Mouse (Mus musculus) adrenal gland, postnatal 4 days (tissue): ENCODE measurements around the gene Polr3b. TPM values are rescaled to one million over a fixed set of nuclear protein-coding genes. Genes with fewer than 3 reads are reported as not detected.

Source experiments
- DNase-seq, 2 experiments: peaks; one replicate each; pipeline ENCODE4 v3.0.0; 2021 to 2022; ENCODE audit warnings: low spot score in 2 of 2, mixed read lengths in 2 of 2
- total RNA-seq, 2 experiments: library from RNA; stranded (reverse); gene quantifications; 2 replicates each; pipeline ENCODE4 v1.2.3; 2021

Gene Polr3b
- total RNA-seq, 2 experiments from 2014 or later, result 28.5 to 31.6 TPM

- no peak for DNase-seq
Observed at GRCm38 (mm10) chr10:84658088-84658848, 36.2 kb downstream of the Polr3b start.

- no peak for DNase-seq
Observed at GRCm38 (mm10) chr10:84659281-84659680, 37.2 kb downstream of the Polr3b start.

GRCm38 (mm10) chr10:84662138-84662537, 40.0 kb downstream of the Polr3b start:
- DNase-seq, result no peak

- DNase-seq, result no peak
Observed at GRCm38 (mm10) chr10:84665713-84666260, 43.7 kb downstream of the Polr3b start.

- no peak for DNase-seq
Observed at GRCm38 (mm10) chr10:84675653-84676052, 53.6 kb downstream of the Polr3b start.

- no peak for DNase-seq
Observed at GRCm38 (mm10) chr10:84676511-84676910, 54.4 kb downstream of the Polr3b start.

- DNase-seq, result no peak
Observed at GRCm38 (mm10) chr10:84677871-84678270, 55.8 kb downstream of the Polr3b start.

GRCm38 (mm10) chr10:84678441-84678840, 56.3 kb downstream of the Polr3b start:
- no peak for DNase-seq

- no peak for DNase-seq
Observed at GRCm38 (mm10) chr10:84685444-84686121, 63.5 kb downstream of the Polr3b start.

GRCm38 (mm10) chr10:84686122-84686497, 64.0 kb downstream of the Polr3b start:
- no peak for DNase-seq

GRCm38 (mm10) chr10:84686705-84687104, 64.6 kb downstream of the Polr3b start:
- no peak for DNase-seq

- DNase-seq, result no peak
Observed at GRCm38 (mm10) chr10:84687736-84688135, 65.6 kb downstream of the Polr3b start.

GRCm38 (mm10) chr10:84689846-84690245, 67.8 kb downstream of the Polr3b start:
- DNase-seq, result no peak

GRCm38 (mm10) chr10:84690818-84691217, 68.7 kb downstream of the Polr3b start:
- no peak for DNase-seq

- DNase-seq, result no peak
Observed at GRCm38 (mm10) chr10:84691692-84692091, 69.6 kb downstream of the Polr3b start.

GRCm38 (mm10) chr10:84693841-84694638, 71.9 kb downstream of the Polr3b start:
- DNase-seq, result no peak

GRCm38 (mm10) chr10:84700236-84700987, 78.3 kb downstream of the Polr3b start:
- DNase-seq, result no peak

- DNase-seq, result peak in 1 of 2 experiments; percentile 29
Observed at GRCm38 (mm10) chr10:84701110-84701509, 79.0 kb downstream of the Polr3b start.

GRCm38 (mm10) chr10:84702115-84702514, 80.0 kb downstream of the Polr3b start:
- DNase-seq, result no peak

GRCm38 (mm10) chr10:84704594-84704993, 82.5 kb downstream of the Polr3b start:
- DNase-seq, result no peak

GRCm38 (mm10) chr10:84705234-84705633, 83.1 kb downstream of the Polr3b start:
- DNase-seq, result no peak
